Mouse (Mus musculus): ENCODE measurements around the gene Fem1a.
"Not testable (repeated sequence)": the region's sequence is repeated elsewhere in the genome, so short reads cannot be mapped to it uniquely, and the experiment has no call there.

The Fem1a gene

GRCm38 (mm10) chr17:56257181-56257894 is 728 bp downstream of the Fem1a start:
- peak; percentile 66 for DNase-seq

- not testable (repeated sequence) for DNase-seq
Observed at GRCm38 (mm10) chr17:56258269-56258668, 1.7 kb downstream of the Fem1a start.

- DNase-seq, result not testable (repeated sequence)
Observed at GRCm38 (mm10) chr17:56258812-56259211, 2.2 kb downstream of the Fem1a start.

- DNase-seq, result no peak
Observed at GRCm38 (mm10) chr17:56259301-56260037, 2.9 kb downstream of the Fem1a start.

- no peak for DNase-seq
Observed at GRCm38 (mm10) chr17:56261166-56261565, 4.6 kb downstream of the Fem1a start.

- no peak for DNase-seq
Observed at GRCm38 (mm10) chr17:56262645-56263094, 6.1 kb downstream of the Fem1a start.

- DNase-seq, result peak; percentile 82
Observed at GRCm38 (mm10) chr17:56264020-56264419, 7.4 kb downstream of the Fem1a start.

- DNase-seq, result no peak
Observed at GRCm38 (mm10) chr17:56265011-56265410, 8.4 kb downstream of the Fem1a start.

GRCm38 (mm10) chr17:56265869-56266268 is 9.3 kb downstream of the Fem1a start:
- no peak for DNase-seq

- DNase-seq, result no peak
Observed at GRCm38 (mm10) chr17:56266271-56266670, 9.7 kb downstream of the Fem1a start.

- peak; percentile 59 for DNase-seq
Observed at GRCm38 (mm10) chr17:56269153-56269630, 12.6 kb downstream of the Fem1a start.

- no peak for DNase-seq
Observed at GRCm38 (mm10) chr17:56269741-56270140, 13.1 kb downstream of the Fem1a start.

- DNase-seq, result no peak
Observed at GRCm38 (mm10) chr17:56271609-56272253, 15.1 kb downstream of the Fem1a start.

GRCm38 (mm10) chr17:56272644-56273043 is 16.0 kb downstream of the Fem1a start:
- DNase-seq, result peak; percentile 54

- DNase-seq, result no peak
Observed at GRCm38 (mm10) chr17:56273482-56273881, 16.9 kb downstream of the Fem1a start.

GRCm38 (mm10) chr17:56273986-56274385 is 17.4 kb downstream of the Fem1a start:
- no peak for DNase-seq

- peak; percentile 68 for DNase-seq
Observed at GRCm38 (mm10) chr17:56275842-56276480, 19.4 kb downstream of the Fem1a start.

GRCm38 (mm10) chr17:56276643-56277566 is 20.3 kb downstream of the Fem1a start, which contains the start of gene Ticam1:
Gene Ticam1, minus strand, starts transcription at chr17:56276786.
- DNase-seq, result peak; percentile 90

GRCm38 (mm10) chr17:56277567-56277893 is 20.9 kb downstream of the Fem1a start:
- no peak for DNase-seq

GRCm38 (mm10) chr17:56278340-56278739 is 21.7 kb downstream of the Fem1a start:
- DNase-seq, result no peak

- DNase-seq, result peak; percentile 69
Observed at GRCm38 (mm10) chr17:56279481-56280155, 23.0 kb downstream of the Fem1a start.
